Mouse (Mus musculus): ENCODE results near the gene Pla2g15. TPM values are rescaled to one million over a fixed set of nuclear protein-coding genes. Genes with fewer than 3 reads are reported as not detected.

The Pla2g15 gene
- total and polyA plus RNA-seq, 3 experiments, result 6.9 to 8.0 (median 7.0) TPM

DNA sequence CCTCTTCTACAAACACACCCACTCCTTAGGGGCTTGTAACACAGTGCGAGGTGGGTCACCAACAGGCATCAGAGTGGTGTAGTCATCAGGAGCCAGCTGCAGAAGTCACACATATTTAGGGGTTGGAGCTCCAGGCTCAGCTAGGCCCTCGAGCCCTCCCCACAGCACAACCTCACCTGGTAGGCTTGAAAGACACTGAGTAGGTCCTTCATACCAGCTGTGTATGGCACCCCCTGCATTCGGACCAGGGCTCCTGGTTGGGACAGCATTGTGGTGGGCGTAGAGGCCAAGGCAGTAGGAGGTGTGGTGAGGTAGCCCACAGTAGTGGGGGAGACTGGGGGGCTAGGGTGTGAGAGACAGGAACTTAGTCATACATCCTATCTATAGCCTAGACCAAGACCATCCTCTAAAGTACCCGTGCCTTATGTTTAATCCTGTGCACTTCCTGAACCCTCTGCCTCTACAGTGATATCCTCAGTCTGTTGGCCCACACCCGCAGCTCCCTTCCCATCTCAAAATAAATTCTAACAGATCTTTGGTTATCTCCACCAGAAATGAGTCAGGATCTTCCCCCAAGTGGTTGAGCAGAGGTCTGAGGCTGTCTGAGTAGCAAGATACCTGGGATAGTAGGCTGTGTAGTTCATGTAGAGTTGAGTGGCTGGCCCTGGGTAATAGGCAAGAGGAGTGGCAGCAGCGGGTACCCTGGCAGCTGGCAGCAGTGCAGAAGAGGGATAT, 18.5 kb upstream of the Pla2g15 start:
- dilution Hi-C loops (cut with MboI; ENCODE audit: extremely low pct_ligation_motif_present, extremely low pct_unique_long_range_greater_than_20kb, low sequenced_read_pairs), result no loop called here
- no peaks in the 10 kb centered on the region for H3K27me3 ChIP-seq (replicated peaks)
- no peak for TF ChIP-seq NELFE (IDR thresholded peaks at IDR 0.05; ENCODE audit: low read depth, low read length)
- no peak for TF ChIP-seq HCFC1 (IDR thresholded peaks at IDR 0.05; ENCODE audit: low read depth, low read length)
- no peak for TF ChIP-seq KAT2A (IDR thresholded peaks at IDR 0.05; ENCODE audit: insufficient replicate concordance, low read length)
- TF ChIP-seq POLR2AphosphoS2 (IDR thresholded peaks at IDR 0.05; ENCODE audit: low read depth, low read length), result no peak
- TF ChIP-seq JUND (conservative IDR thresholded peaks at IDR 0.05; ENCODE audit: low read depth, low read length), result no peak
- TF ChIP-seq ZC3H11A (IDR thresholded peaks at IDR 0.05; ENCODE audit: low read depth, low read length), result no peak
- no peak for TF ChIP-seq JUN (IDR thresholded peaks at IDR 0.05; ENCODE audit: insufficient read depth, low read depth, low read length)
- no peak overlapping the region for H3K9ac ChIP-seq (ENCODE audit: insufficient read depth, low read depth)
- in situ Hi-C loops (cut with MboI; ENCODE audit: low pct_ligation_motif_present, low pct_unique_long_range_greater_than_20kb, low sequenced_read_pairs), result no loop called here
- H3K36me3 ChIP-seq (replicated peaks in 1 of 2; ENCODE audit: control insufficient read depth in 1 of 2, insufficient read depth in 1 of 2, low read length in 1 of 2), result peaks cover 56 to 90% of the 10 kb centered on the region in 2 experiments
- no peak overlapping the region for H3K4me3 ChIP-seq (replicated peaks in 1 of 3; ENCODE audit: low read depth in 2 of 3, low read length in 2 of 3, poor library complexity in 1 of 3)
- H3K27ac ChIP-seq (ENCODE audit: insufficient read depth, low read depth), result no peak overlapping the region
- DNase-seq (ENCODE audit: extremely low read depth), result no peak
- no peaks in the 10 kb centered on the region for H3K79me2 ChIP-seq (replicated peaks; ENCODE audit: control insufficient read depth, extremely low read depth, insufficient read depth, poor library complexity, severe bottlenecking)
- H3K9me3 ChIP-seq (replicated peaks; ENCODE audit: low read length), result peaks cover 9% of the 10 kb centered on the region
- no peaks in the 10 kb centered on the region for H3K4me1 ChIP-seq (ENCODE audit: control insufficient read depth in 1 of 2, insufficient read depth in 2 of 2)
- no peak overlapping the region for H3K4me2 ChIP-seq (ENCODE audit: insufficient read depth, low read depth, poor library complexity, severe bottlenecking)

DNA sequence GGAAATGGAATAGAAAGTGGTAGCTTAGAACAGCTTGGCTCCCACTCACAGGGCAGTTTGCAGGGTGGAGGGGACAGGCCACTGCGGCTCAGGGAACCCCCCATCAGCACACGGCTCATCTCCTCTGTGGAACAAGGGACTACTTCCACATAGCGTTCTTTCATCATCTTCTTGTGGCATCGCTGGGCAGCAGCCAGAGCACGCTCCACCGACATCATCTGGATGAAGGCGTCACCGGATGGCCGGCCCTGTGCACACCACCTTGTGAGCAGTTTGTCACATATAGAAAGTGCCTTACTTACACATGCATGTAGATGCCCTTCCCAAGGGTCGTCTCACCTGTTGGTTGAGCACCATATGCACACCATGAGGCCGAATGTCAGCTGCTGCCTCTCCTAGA, 17.8 kb upstream of the Pla2g15 start:
- Histone ChIP-seq H3K4me1 (ENCODE audit: control insufficient read depth in 1 of 2, insufficient read depth in 2 of 2) (no peaks in the 10 kb centered on the region), H3K9me3 (replicated peaks; ENCODE audit: low read length) (peaks cover 9% of the 10 kb centered on the region), H3K79me2 (replicated peaks; ENCODE audit: control insufficient read depth, extremely low read depth, insufficient read depth, poor library complexity, severe bottlenecking) (no peaks in the 10 kb centered on the region), H3K4me3 (replicated peaks in 1 of 3; ENCODE audit: low read depth in 2 of 3, low read length in 2 of 3, poor library complexity in 1 of 3) (no peak overlapping the region), H3K27me3 (replicated peaks) (no peaks in the 10 kb centered on the region), H3K36me3 (replicated peaks in 1 of 2; ENCODE audit: control insufficient read depth in 1 of 2, insufficient read depth in 1 of 2, low read length in 1 of 2) (peaks cover 51 to 83% of the 10 kb centered on the region in 2 experiments), H3K9ac (ENCODE audit: insufficient read depth, low read depth) (no peak overlapping the region), H3K4me2 (ENCODE audit: insufficient read depth, low read depth, poor library complexity, severe bottlenecking) (no peak overlapping the region), H3K27ac (ENCODE audit: insufficient read depth, low read depth) (no peak overlapping the region)
- in situ Hi-C loops (cut with MboI; ENCODE audit: low pct_ligation_motif_present, low pct_unique_long_range_greater_than_20kb, low sequenced_read_pairs) (no loop called here), dilution Hi-C loops (cut with MboI; ENCODE audit: extremely low pct_ligation_motif_present, extremely low pct_unique_long_range_greater_than_20kb, low sequenced_read_pairs) (no loop called here)
- no peak for DNase-seq (ENCODE audit: extremely low read depth)
- TF ChIP-seq CHD2 (IDR thresholded peaks at IDR 0.05; ENCODE audit: low read length) (no peak), USF2 (conservative IDR thresholded peaks at IDR 0.05; ENCODE audit: low read depth, low read length) (no peak), JUN (IDR thresholded peaks at IDR 0.05; ENCODE audit: insufficient read depth, low read depth, low read length) (no peak), EP300 (IDR thresholded peaks at IDR 0.05; ENCODE audit: low read length) (no peak), CTCF (conservative IDR thresholded peaks at IDR 0.05 in 1 of 2, IDR thresholded peaks at IDR 0.05 in 1 of 2; ENCODE audit: low read depth in 2 of 2, low read length in 2 of 2) (no peak), TCF12 (IDR thresholded peaks at IDR 0.05; ENCODE audit: low read depth, low read length) (no peak), IRF4 (IDR thresholded peaks at IDR 0.05; ENCODE audit: low read depth, low read length) (no peak), MAZ (IDR thresholded peaks at IDR 0.05; ENCODE audit: low read depth, low read length) (no peak), POLR2AphosphoS2 (IDR thresholded peaks at IDR 0.05; ENCODE audit: low read depth, low read length) (no peak), ETS1 (conservative IDR thresholded peaks at IDR 0.05; ENCODE audit: low read depth, low read length) (no peak), MAFK (IDR thresholded peaks at IDR 0.05; ENCODE audit: insufficient replicate concordance, low read length) (no peak), ZKSCAN1 (IDR thresholded peaks at IDR 0.05; ENCODE audit: borderline replicate concordance, low read depth, low read length) (no peak), NRF1 (IDR thresholded peaks at IDR 0.05; ENCODE audit: low read depth, low read length) (no peak)
